Mouse (Mus musculus) lung, adult 2 months (tissue): ENCODE results near the gene Tmem144.

Experiments
- CTCF ChIP-seq: fragments of 200-500 bp; IDR thresholded peaks from 2 replicates; pipeline ENCODE4 v1.5.1; 2011; ENCODE audit warnings: mild to moderate bottlenecking, low read length, control low read depth; ENCODE audit not compliant: insufficient read depth
- POLR2A ChIP-seq: fragments of 200-500 bp; IDR thresholded peaks from 2 replicates; pipeline ENCODE4 v1.6.1; 2011; ENCODE audit warnings: low read depth, mild to moderate bottlenecking, control low read depth, low read length, borderline replicate concordance; ENCODE audit errors: extremely low read depth

DNA sequence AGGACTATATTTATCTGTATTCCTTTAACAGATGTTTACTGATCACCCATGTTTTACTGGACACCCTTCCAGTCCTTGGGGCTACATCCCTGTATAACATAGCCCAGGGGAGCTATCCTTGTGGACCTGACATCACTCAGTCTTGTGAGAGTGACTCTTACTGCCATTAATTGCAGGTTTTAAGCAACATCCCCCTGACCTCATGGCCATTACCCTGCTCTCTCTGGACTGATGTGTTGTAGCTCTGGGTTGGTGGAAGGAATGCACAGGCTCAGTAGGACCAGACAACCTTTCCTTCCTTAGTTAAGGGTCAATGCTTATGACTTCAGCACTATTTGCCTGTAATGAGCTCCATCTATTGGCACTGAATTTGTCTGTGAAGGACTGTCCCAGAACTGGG, 45.9 kb upstream of the Tmem144 start:
- no peak for TF ChIP-seq CTCF
- TF ChIP-seq POLR2A = no peak
